Mouse (Mus musculus) lung, postnatal 0 days (tissue): ENCODE data around the gene Lactbl1. TPM values are rescaled to one million over a fixed set of nuclear protein-coding genes. Genes with fewer than 3 reads are reported as not detected.
A peak's percentile ranks its signal among the peaks of the same experiment; 100 is the strongest.

Experiments
- ATAC-seq: fragments of 200-750 bp; cut with Nextera tagmentation; 2 replicates; pipeline ENCODE4 v1.8.0; 2017; ENCODE audit warnings: moderate library complexity
- DNase-seq: peaks from one replicate; pipeline ENCODE4 v3.0.0-alpha.2; 2016; ENCODE audit warnings: low spot score
- H3K27ac ChIP-seq: fragments of 300-500 bp; sonication (generic); 2 replicates; pipeline ENCODE4 v1.5.1; 2014; ENCODE audit warnings: antibody characterized with exemption, mild to moderate bottlenecking, low read length, mixed read lengths
- H3K27me3 ChIP-seq: fragments of 300-500 bp; sonication (generic); replicated peaks from 2 replicates; pipeline ENCODE4 v1.6.1; 2014; ENCODE audit warnings: low read length, mixed read lengths; ENCODE audit not compliant: insufficient read depth
- H3K36me3 ChIP-seq: fragments of 300-500 bp; sonication (generic); 2 replicates; pipeline ENCODE4 v1.6.1; 2014; ENCODE audit warnings: low read length, mixed read lengths; ENCODE audit not compliant: insufficient read depth
- H3K4me1 ChIP-seq: fragments of 300-500 bp; sonication (generic); 2 replicates; pipeline ENCODE4 v1.6.1; 2014; ENCODE audit warnings: antibody characterized with exemption, low read depth, low read length, mixed read lengths; ENCODE audit not compliant: insufficient read depth
- H3K4me2 ChIP-seq: fragments of 300-500 bp; sonication (generic); replicated peaks from 2 replicates; pipeline ENCODE4 v1.6.1; 2014; ENCODE audit warnings: low read depth, mild to moderate bottlenecking, low read length, moderate library complexity, mixed read lengths
- H3K4me3 ChIP-seq: fragments of 300-500 bp; sonication (generic); 2 replicates; pipeline ENCODE4 v1.5.1; 2014; ENCODE audit warnings: low read depth, low read length
- H3K9ac ChIP-seq: fragments of 300-500 bp; sonication (generic); replicated peaks from 2 replicates; pipeline ENCODE4 v1.6.1; 2014; ENCODE audit warnings: low read depth, mild to moderate bottlenecking
- H3K9me3 ChIP-seq: fragments of 300-500 bp; sonication (generic); 2 replicates; pipeline ENCODE4 v1.6.1; 2016; ENCODE audit warnings: low read length, mixed read lengths
- CTCF ChIP-seq: IDR thresholded peaks from 2 replicates; pipeline ENCODE4 v1.5.1; 2016; ENCODE audit warnings: antibody characterized with exemption, mild to moderate bottlenecking
- EP300 ChIP-seq: IDR thresholded peaks from 2 replicates; pipeline ENCODE4 v1.6.1; 2016; ENCODE audit warnings: antibody characterized with exemption, mild to moderate bottlenecking, control low read depth
- WGBS: fragments of 180-500 bp; shearing (Covaris S2); extraction: QIAGEN DNeasy Blood & Tissue Kit; methylation state at CpG from one replicate; pipeline ENCODE4 v1.1.7; 2014; 5-methylcytosine and 5-hydroxymethylcytosine counted together
- polyA plus RNA-seq: library from polyadenylated mRNA; unstranded; fragments of >200 nt; fragmentation: Nextera tagmentation; extraction: Ambion mirVana; gene quantifications from 2 replicates; pipeline ENCODE4 v1.2.1, GENCODE M21; 2015

Gene Lactbl1
- polyA plus RNA-seq, 1 experiment from 2014 or later, result not detected

DNA sequence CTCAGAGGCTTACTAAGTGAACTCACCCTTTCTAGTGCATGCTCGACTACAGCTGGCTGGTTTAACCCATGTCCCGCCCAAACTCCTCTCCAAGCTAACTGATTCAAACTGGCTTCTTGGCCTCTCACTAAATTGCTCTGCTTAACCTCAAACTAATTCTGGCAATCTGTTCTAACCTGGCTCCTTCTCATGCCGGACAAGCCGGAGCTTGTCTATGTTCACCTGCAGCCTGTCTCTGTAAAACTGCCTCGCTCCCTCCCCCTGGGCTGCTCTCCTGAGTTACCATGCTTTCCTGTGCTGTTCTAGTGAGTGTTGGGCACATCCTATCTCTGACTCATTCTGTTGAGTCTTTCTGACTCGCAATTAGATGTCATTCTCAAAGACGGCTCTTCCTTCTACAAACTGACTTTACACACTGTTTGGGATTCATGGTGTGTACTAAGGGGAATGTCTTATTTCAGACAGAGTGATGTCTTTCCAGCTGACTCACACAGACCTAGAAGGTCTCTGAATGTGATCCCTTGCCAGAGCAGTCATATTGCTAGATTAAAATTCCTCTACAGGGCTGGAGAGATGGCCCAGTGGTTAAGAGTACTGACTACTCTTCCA is 24.0 kb upstream of the Lactbl1 start:
- no peak overlapping the region for H3K27ac ChIP-seq
- WGBS, result 78% methylated on average over 7 of the region's 7 CpGs
- no peak overlapping the region for H3K4me3 ChIP-seq
- no peak for ATAC-seq
- no peak overlapping the region for H3K4me2 ChIP-seq
- TF ChIP-seq CTCF (no peak), EP300 (no peak)
- no peak for DNase-seq
- H3K36me3 ChIP-seq, result no peaks in the 10 kb centered on the region
- no peaks in the 10 kb centered on the region for H3K27me3 ChIP-seq
- H3K9ac ChIP-seq, result no peak overlapping the region
- peaks cover 8% of the 10 kb centered on the region; the same call in 1 of the 2 replicates for H3K4me1 ChIP-seq
- H3K9me3 ChIP-seq, result no peaks in the 10 kb centered on the region

DNA sequence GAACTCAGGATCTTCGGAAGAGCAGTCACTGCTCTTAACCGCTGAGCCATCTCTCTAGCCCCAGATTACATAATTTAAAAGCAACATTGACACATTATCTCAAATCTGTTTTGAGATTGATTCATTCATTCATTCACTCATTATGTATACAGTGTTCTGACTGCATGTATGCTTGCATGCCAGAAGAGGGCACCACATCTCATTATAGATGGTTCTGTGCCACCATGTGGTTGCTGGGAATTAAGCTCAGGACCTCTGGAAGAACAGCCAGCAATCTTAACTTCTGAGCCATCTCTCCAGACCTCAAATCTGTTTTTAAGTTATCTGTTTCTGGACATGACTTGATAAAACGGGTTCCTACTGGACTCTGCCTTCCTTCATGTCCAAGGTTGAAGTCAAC is 22.6 kb upstream of the Lactbl1 start:
- DNase-seq, result no peak
- Histone ChIP-seq H3K27ac (no peak overlapping the region), H3K4me1 (peaks cover 8% of the 10 kb centered on the region; the same call in 1 of the 2 replicates), H3K4me3 (no peak overlapping the region), H3K9ac (no peak overlapping the region), H3K27me3 (no peaks in the 10 kb centered on the region), H3K36me3 (no peaks in the 10 kb centered on the region), H3K4me2 (no peak overlapping the region), H3K9me3 (no peaks in the 10 kb centered on the region)
- ATAC-seq, result no peak
- over 99% methylated on average over 3 of the region's 3 CpGs for WGBS
- TF ChIP-seq EP300 (no peak), CTCF (peak; percentile 42)

DNA sequence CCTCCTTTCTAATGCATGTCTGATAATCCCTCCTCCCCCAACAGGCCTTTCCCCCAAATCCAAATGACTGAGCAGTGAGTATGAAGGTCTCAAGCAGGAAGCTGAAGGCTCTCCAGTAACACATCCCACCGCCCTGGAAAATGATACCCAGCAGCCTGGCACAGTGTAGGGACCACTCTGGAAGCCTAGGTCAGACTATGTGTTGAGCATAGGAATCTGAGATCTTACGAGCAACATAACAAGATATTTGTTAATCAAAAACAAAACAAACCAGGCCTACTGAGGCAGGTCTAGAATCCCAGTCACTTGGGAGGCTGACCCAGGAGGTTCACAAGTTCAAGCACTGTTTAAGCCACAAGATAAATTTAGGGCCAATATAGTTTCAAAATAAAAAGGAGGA is 21.9 kb upstream of the Lactbl1 start:
- Histone ChIP-seq H3K4me2 (peak overlapping the region; percentile 9; the same call in 1 of the 2 replicates), H3K27me3 (no peaks in the 10 kb centered on the region), H3K4me3 (no peak overlapping the region), H3K9ac (no peak overlapping the region), H3K9me3 (no peaks in the 10 kb centered on the region), H3K4me1 (peaks cover 8% of the 10 kb centered on the region; the same call in 1 of the 2 replicates), H3K36me3 (no peaks in the 10 kb centered on the region), H3K27ac (no peak overlapping the region)
- ATAC-seq (no peak), DNase-seq (no peak)
- 81% methylated on average over 2 of the region's 2 CpGs for WGBS
- TF ChIP-seq CTCF, result no peak
- no peak for TF ChIP-seq EP300

DNA sequence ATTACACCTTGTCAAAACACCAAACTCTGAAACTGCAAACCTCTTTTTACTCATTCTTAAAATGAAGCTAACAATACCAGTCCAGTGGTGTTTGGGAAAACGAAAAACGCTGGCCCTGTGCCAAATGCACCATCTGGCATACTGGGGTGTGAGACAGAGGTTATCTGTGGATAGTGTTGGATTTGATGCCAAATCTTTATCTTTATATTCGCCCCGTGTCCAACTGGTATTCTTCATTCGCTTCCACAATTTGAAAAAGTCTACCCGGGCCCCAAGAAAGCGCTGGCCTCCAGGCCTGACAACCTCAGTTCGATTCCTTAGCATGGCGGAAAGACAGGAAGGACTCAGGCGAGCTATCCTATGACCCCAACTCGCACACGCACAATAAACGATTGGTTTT is 20.9 kb upstream of the Lactbl1 start:
- peak overlapping the region; percentile 88 for H3K4me3 ChIP-seq
- WGBS, result 1% methylated on average over 13 of the region's 13 CpGs
- peak; percentile 38 for DNase-seq
- peak overlapping the region; percentile 91 for H3K27ac ChIP-seq
- peaks cover 8% of the 10 kb centered on the region; the same call in 1 of the 2 replicates for H3K4me1 ChIP-seq
- H3K27me3 ChIP-seq, result no peaks in the 10 kb centered on the region
- peak overlapping the region; percentile 56 for H3K4me2 ChIP-seq
- TF ChIP-seq EP300, result no peak
- TF ChIP-seq CTCF, result no peak
- ATAC-seq, result peak; percentile 5
- H3K9ac ChIP-seq, result peak overlapping the region; percentile 90; the same call in 1 of the 2 replicates
- H3K36me3 ChIP-seq, result no peaks in the 10 kb centered on the region
- H3K9me3 ChIP-seq, result no peaks in the 10 kb centered on the region

DNA sequence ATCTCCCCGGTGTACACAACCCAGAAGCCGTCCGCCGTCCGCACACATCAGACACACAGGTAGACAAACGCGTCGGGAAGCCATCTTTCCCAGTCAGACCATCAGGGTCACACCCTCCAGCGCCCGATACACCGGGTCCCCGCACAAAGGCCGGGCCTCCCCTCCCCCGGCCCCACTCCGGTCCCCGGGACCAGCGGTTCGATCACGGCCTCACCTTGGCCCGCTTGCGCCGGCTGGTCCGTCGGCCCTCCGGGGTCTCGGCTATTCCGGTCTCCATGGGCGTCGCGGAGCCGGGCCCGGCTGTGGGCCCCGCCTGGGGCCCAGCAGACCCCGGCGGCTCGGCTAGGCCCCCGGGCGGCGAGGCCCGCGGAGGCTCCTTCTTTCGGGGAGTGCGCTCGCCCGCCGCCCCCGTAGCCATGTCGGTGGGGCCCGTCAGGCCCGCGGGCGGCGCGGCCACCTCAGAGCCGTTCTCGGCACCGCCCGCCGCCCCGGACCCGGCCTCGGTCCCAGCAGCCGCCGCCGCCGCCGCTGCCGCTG is 20.3 kb upstream of the Lactbl1 start:
- TF ChIP-seq EP300, result no peak
- TF ChIP-seq CTCF, result no peak
- Histone ChIP-seq H3K36me3 (no peaks in the 10 kb centered on the region), H3K4me3 (peak overlapping the region; percentile 88), H3K9ac (peak overlapping the region; percentile 90), H3K4me1 (peaks cover 8% of the 10 kb centered on the region; the same call in 1 of the 2 replicates), H3K27ac (peak overlapping the region; percentile 91), H3K27me3 (no peaks in the 10 kb centered on the region), H3K4me2 (peak overlapping the region; percentile 56), H3K9me3 (no peaks in the 10 kb centered on the region)
- DNase-seq (peak; percentile 54), ATAC-seq (peak; percentile 67)
- under 1% methylated on average over 56 of the region's 68 CpGs for WGBS

DNA sequence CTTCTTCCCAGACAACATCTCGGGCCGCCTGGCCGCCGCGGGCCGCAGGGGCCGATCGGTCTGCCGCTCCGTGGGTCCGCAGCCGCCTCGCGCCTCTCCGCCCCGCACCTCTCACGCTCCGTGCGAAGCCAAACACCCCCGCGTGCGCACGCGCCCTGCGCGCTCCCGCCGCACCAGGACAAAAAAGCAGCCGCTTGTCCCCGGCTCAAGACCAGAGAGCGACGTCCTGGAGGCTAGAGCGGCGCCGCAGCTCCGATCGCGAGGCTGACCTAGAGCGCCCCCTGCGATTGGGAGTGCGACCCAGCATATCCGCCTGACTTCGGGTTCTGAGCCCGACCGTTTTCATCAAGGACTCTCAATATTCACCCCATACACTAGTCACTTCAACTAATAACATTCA is 19.9 kb upstream of the Lactbl1 start, which contains the start of gene Kdm1a:
Gene Kdm1a (minus strand): TSS at position 156 of the 400 bp plus-strand sequence.
- H3K27me3 ChIP-seq, result no peaks in the 10 kb centered on the region
- H3K9ac ChIP-seq, result peak within 1 kb of the TSS; percentile 90
- H3K4me1 ChIP-seq, result peaks cover 8% of the 10 kb centered on the region; the same call in 1 of the 2 replicates
- no peaks in the 10 kb centered on the region for H3K9me3 ChIP-seq
- TF ChIP-seq EP300 (no peak), CTCF (peak; percentile 95)
- H3K36me3 ChIP-seq, result no peaks in the 10 kb centered on the region
- 0% methylated on average over 39 of the region's 45 CpGs for WGBS
- H3K27ac ChIP-seq, result peak within 1 kb of the TSS; percentile 91
- peak within 1 kb of the TSS; percentile 56 for H3K4me2 ChIP-seq
- H3K4me3 ChIP-seq, result peak within 1 kb of the TSS; percentile 88
- DNase-seq, result peak; percentile 94
- ATAC-seq, result peak; percentile 91
